Mouse (Mus musculus): ENCODE data around the gene Epb41l4b.

GRCm38 (mm10) chr4:57113472-57114216, 29.6 kb downstream of the Epb41l4b start:
- TF ChIP-seq CTCF (IDR thresholded peaks at IDR 0.05; ENCODE audit: borderline replicate concordance, insufficient read depth, low read depth, low read length) (no peak), POLR2A (IDR thresholded peaks at IDR 0.05; ENCODE audit: borderline replicate concordance, insufficient read depth, low read length) (no peak)

Measured in cerebellum, adult 2 months (tissue).